Mouse (Mus musculus): ENCODE results near the gene Maml3. TPM values are rescaled to one million over a fixed set of nuclear protein-coding genes. Genes with fewer than 3 reads are reported as not detected.

Maml3 gene
- polyA plus RNA-seq, 1 experiment = 3.1 TPM

- Histone ChIP-seq H3K4me2 (ENCODE audit: low read depth) (no peak overlapping the region), H3K27me3 (ENCODE audit: control insufficient read depth, insufficient read depth, insufficient read length) (no peaks in the 10 kb centered on the region), H3K79me2 (ENCODE audit: control insufficient read depth, insufficient read depth) (no peaks in the 10 kb centered on the region), H3K36me3 (ENCODE audit: control insufficient read depth, insufficient read depth) (no peaks in the 10 kb centered on the region), H3ac (ENCODE audit: control insufficient read depth, insufficient read length) (no peak overlapping the region), H3K4me3 (no peak overlapping the region)
- no peak for TF ChIP-seq MAX (IDR thresholded peaks at IDR 0.05; ENCODE audit: low read depth)
- no peak for TF ChIP-seq POLR2AphosphoS2 (IDR thresholded peaks at IDR 0.05; ENCODE audit: insufficient read length, low read depth)
Observed at GRCm38 (mm10) chr3:51868857-51869256, 236.0 kb downstream of the Maml3 start.

GRCm38 (mm10) chr3:51866446-51866845 is 238.4 kb downstream of the Maml3 start:
- H3ac ChIP-seq (ENCODE audit: control insufficient read depth, insufficient read length) = no peak overlapping the region
- H3K27me3 ChIP-seq (ENCODE audit: control insufficient read depth, insufficient read depth, insufficient read length) = no peaks in the 10 kb centered on the region
- no peak overlapping the region for H3K4me2 ChIP-seq (ENCODE audit: low read depth)
- TF ChIP-seq TCF12 (IDR thresholded peaks at IDR 0.05; ENCODE audit: insufficient read depth, poor library complexity, severe bottlenecking) = no peak
- TF ChIP-seq POLR2A (IDR thresholded peaks at IDR 0.05; ENCODE audit: insufficient read length, low read depth) = no peak
- no peak for TF ChIP-seq E2F4 (IDR thresholded peaks at IDR 0.05; ENCODE audit: insufficient read depth)
- no peaks in the 10 kb centered on the region for H3K79me2 ChIP-seq (ENCODE audit: control insufficient read depth, insufficient read depth)
- H3K36me3 ChIP-seq (ENCODE audit: control insufficient read depth, insufficient read depth) = no peaks in the 10 kb centered on the region
- no peak overlapping the region for H3K4me3 ChIP-seq

- H3K36me3 ChIP-seq (ENCODE audit: control insufficient read depth, insufficient read depth) = no peaks in the 10 kb centered on the region
- H3K4me2 ChIP-seq (ENCODE audit: low read depth) = no peak overlapping the region
- H3ac ChIP-seq (ENCODE audit: control insufficient read depth, insufficient read length) = no peak overlapping the region
- TF ChIP-seq MYOG (IDR thresholded peaks at IDR 0.05; ENCODE audit: control insufficient read depth in 1 of 3, insufficient read depth in 1 of 3, insufficient read length in 2 of 3, low read depth in 2 of 3) (no peak), REST (IDR thresholded peaks at IDR 0.05; ENCODE audit: insufficient read depth, insufficient read length) (no peak), POLR2A (IDR thresholded peaks at IDR 0.05; ENCODE audit: insufficient read length, low read depth) (no peak), TCF12 (IDR thresholded peaks at IDR 0.05; ENCODE audit: insufficient read depth, poor library complexity, severe bottlenecking) (no peak), POLR2AphosphoS2 (IDR thresholded peaks at IDR 0.05; ENCODE audit: insufficient read length, low read depth) (no peak), MAX (IDR thresholded peaks at IDR 0.05; ENCODE audit: low read depth) (no peak), USF1 (IDR thresholded peaks at IDR 0.05; ENCODE audit: low read depth) (no peak), SRF (IDR thresholded peaks at IDR 0.05; ENCODE audit: control insufficient read depth, insufficient read length, low read depth) (no peak), MYOD1 (IDR thresholded peaks at IDR 0.05; ENCODE audit: control insufficient read depth in 1 of 3, insufficient read length in 2 of 3, low read depth in 2 of 3) (no peak), CEBPB (IDR thresholded peaks at IDR 0.05; ENCODE audit: insufficient read depth, poor library complexity, severe bottlenecking) (no peak), E2F4 (IDR thresholded peaks at IDR 0.05; ENCODE audit: insufficient read depth) (no peak), TCF3 (IDR thresholded peaks at IDR 0.05; ENCODE audit: insufficient read length, low read depth) (no peak)
- H3K79me2 ChIP-seq (ENCODE audit: control insufficient read depth, insufficient read depth) = no peaks in the 10 kb centered on the region
- no peaks in the 10 kb centered on the region for H3K27me3 ChIP-seq (ENCODE audit: control insufficient read depth, insufficient read depth, insufficient read length)
- no peak overlapping the region for H3K4me3 ChIP-seq
Observed at GRCm38 (mm10) chr3:51861631-51862030, 243.2 kb downstream of the Maml3 start.

GRCm38 (mm10) chr3:51860458-51860857 is 244.4 kb downstream of the Maml3 start:
- Histone ChIP-seq H3K4me2 (ENCODE audit: low read depth) (no peak overlapping the region), H3ac (ENCODE audit: control insufficient read depth, insufficient read length) (no peak overlapping the region), H3K36me3 (ENCODE audit: control insufficient read depth, insufficient read depth) (no peaks in the 10 kb centered on the region), H3K79me2 (ENCODE audit: control insufficient read depth, insufficient read depth) (no peaks in the 10 kb centered on the region), H3K4me3 (no peak overlapping the region), H3K27me3 (ENCODE audit: control insufficient read depth, insufficient read depth, insufficient read length) (no peaks in the 10 kb centered on the region)
- TF ChIP-seq MYOD1 (IDR thresholded peaks at IDR 0.05; ENCODE audit: control insufficient read depth in 1 of 3, insufficient read length in 2 of 3, low read depth in 2 of 3) (peak in 1 of 3 experiments; percentile 47), MYOG (IDR thresholded peaks at IDR 0.05; ENCODE audit: control insufficient read depth in 1 of 3, insufficient read depth in 1 of 3, insufficient read length in 2 of 3, low read depth in 2 of 3) (peak in 1 of 3 experiments; percentile 18), USF1 (IDR thresholded peaks at IDR 0.05; ENCODE audit: low read depth) (no peak)

- H3K79me2 ChIP-seq (ENCODE audit: control insufficient read depth, insufficient read depth) = no peaks in the 10 kb centered on the region
- no peaks in the 10 kb centered on the region for H3K27me3 ChIP-seq (ENCODE audit: control insufficient read depth, insufficient read depth, insufficient read length)
- H3K4me3 ChIP-seq = no peak overlapping the region
- TF ChIP-seq MYOD1 (IDR thresholded peaks at IDR 0.05; ENCODE audit: control insufficient read depth in 1 of 3, insufficient read length in 2 of 3, low read depth in 2 of 3) (no peak), TCF12 (IDR thresholded peaks at IDR 0.05; ENCODE audit: insufficient read depth, poor library complexity, severe bottlenecking) (no peak), POLR2AphosphoS2 (IDR thresholded peaks at IDR 0.05; ENCODE audit: insufficient read length, low read depth) (no peak), CEBPB (IDR thresholded peaks at IDR 0.05; ENCODE audit: insufficient read depth, poor library complexity, severe bottlenecking) (no peak), REST (IDR thresholded peaks at IDR 0.05; ENCODE audit: insufficient read depth, insufficient read length) (no peak), SRF (IDR thresholded peaks at IDR 0.05; ENCODE audit: control insufficient read depth, insufficient read length, low read depth) (no peak), E2F4 (IDR thresholded peaks at IDR 0.05; ENCODE audit: insufficient read depth) (no peak), USF1 (IDR thresholded peaks at IDR 0.05; ENCODE audit: low read depth) (no peak), TCF3 (IDR thresholded peaks at IDR 0.05; ENCODE audit: insufficient read length, low read depth) (no peak), POLR2A (IDR thresholded peaks at IDR 0.05; ENCODE audit: insufficient read length, low read depth) (no peak), MAX (IDR thresholded peaks at IDR 0.05; ENCODE audit: low read depth) (no peak), MYOG (IDR thresholded peaks at IDR 0.05; ENCODE audit: control insufficient read depth in 1 of 3, insufficient read depth in 1 of 3, insufficient read length in 2 of 3, low read depth in 2 of 3) (no peak)
- H3K4me2 ChIP-seq (ENCODE audit: low read depth) = no peak overlapping the region
- no peaks in the 10 kb centered on the region for H3K36me3 ChIP-seq (ENCODE audit: control insufficient read depth, insufficient read depth)
- no peak overlapping the region for H3ac ChIP-seq (ENCODE audit: control insufficient read depth, insufficient read length)
Observed at GRCm38 (mm10) chr3:51859208-51859607, 245.7 kb downstream of the Maml3 start.

Data from myocyte (in vitro differentiated cells).